Mouse (Mus musculus) CH12.LX (cell line): ENCODE measurements at regions not wholly inside any gene's neighbourhood (a gene's known extent, or its start where the extent isn't known, plus 50 kb on each side); places are given as distances from the start of the nearest gene placed in this dataset.
A peak's percentile ranks its signal among the peaks of the same experiment; 100 is the strongest.

Experiments
- DNase-seq: peaks from one replicate; pipeline ENCODE4 v3.0.0-alpha.2; 2013; ENCODE audit errors: extremely low read depth
- H3K27ac ChIP-seq: 2 replicates; pipeline ENCODE4 v1.5.1; 2012; ENCODE audit warnings: low read depth, mild to moderate bottlenecking, control low read depth, moderate library complexity; ENCODE audit not compliant: insufficient read depth
- H3K27me3 ChIP-seq: replicated peaks from 2 replicates; pipeline ENCODE3; 2012; ENCODE audit warnings: inconsistent platforms
- H3K36me3 ChIP-seq, 2 experiments: replicated peaks in 1 of 2; 2 replicates each; pipeline versions ENCODE3 to v1.6.1; 2012; ENCODE audit warnings: inconsistent platforms in 1 of 2, low read length in 1 of 2, mild to moderate bottlenecking in 1 of 2, mixed read lengths in 1 of 2, moderate library complexity in 1 of 2; ENCODE audit not compliant: control insufficient read depth in 1 of 2, insufficient read depth in 1 of 2
- H3K4me1 ChIP-seq, 2 experiments: 2 replicates each; pipeline ENCODE4 v1.6.1; 2012; ENCODE audit warnings: inconsistent platforms in 1 of 2, moderate library complexity in 1 of 2; ENCODE audit not compliant: insufficient read depth in 2 of 2, control insufficient read depth in 1 of 2
- H3K4me2 ChIP-seq: 2 replicates; pipeline ENCODE4 v1.6.1; 2012; ENCODE audit warnings: low read depth, mild to moderate bottlenecking, control low read depth; ENCODE audit not compliant: poor library complexity, insufficient read depth, severe bottlenecking
- H3K4me3 ChIP-seq, 3 experiments: fragments of 150-350 bp in 1 of 3; sonication (generic) in 1 of 3; replicated peaks in 1 of 3; 2 replicates each; pipeline versions ENCODE3 to v1.5.1; 2011 to 2012; ENCODE audit warnings: low read depth in 2 of 3, low read length in 2 of 3, mild to moderate bottlenecking in 2 of 3, moderate library complexity in 2 of 3, control low read depth in 1 of 3, improper control_type of control experiment in 1 of 3, inconsistent platforms in 1 of 3, mixed read lengths in 1 of 3; ENCODE audit not compliant: poor library complexity in 1 of 3
- H3K79me2 ChIP-seq: replicated peaks from 2 replicates; pipeline ENCODE4 v1.6.1; 2012; ENCODE audit warnings: mild to moderate bottlenecking, moderate library complexity; ENCODE audit not compliant: control insufficient read depth, poor library complexity, insufficient read depth, severe bottlenecking; ENCODE audit errors: extremely low read depth
- H3K9ac ChIP-seq: 2 replicates; pipeline ENCODE4 v1.6.1; 2012; ENCODE audit warnings: low read depth, mild to moderate bottlenecking, control low read depth, moderate library complexity; ENCODE audit not compliant: insufficient read depth
- H3K9me3 ChIP-seq: replicated peaks from 2 replicates; pipeline ENCODE3; 2012; ENCODE audit warnings: low read length, inconsistent platforms, mixed read lengths
- BHLHE40 ChIP-seq: IDR thresholded peaks from 2 replicates; pipeline ENCODE4 v1.6.1; 2011; ENCODE audit warnings: mild to moderate bottlenecking, low read depth, low read length, improper control_type of control experiment
- CHD1 ChIP-seq: IDR thresholded peaks from 2 replicates; pipeline ENCODE4 v1.6.1; 2012; ENCODE audit warnings: low read depth, low read length, improper control_type of control experiment, inconsistent platforms
- CTCF ChIP-seq, 2 experiments: IDR thresholded peaks in 1 of 2; conservative IDR thresholded peaks in 1 of 2; 2 replicates each; pipeline ENCODE4 v1.5.1; 2011 to 2012; ENCODE audit warnings: low read depth in 2 of 2, low read length in 2 of 2, improper control_type of control experiment in 1 of 2, inconsistent platforms in 1 of 2, mild to moderate bottlenecking in 1 of 2, moderate library complexity in 1 of 2
- E2F4 ChIP-seq: IDR thresholded peaks from 2 replicates; pipeline ENCODE4 v1.6.1; 2011; ENCODE audit warnings: low read depth, low read length, improper control_type of control experiment; ENCODE audit not compliant: insufficient replicate concordance
- EP300 ChIP-seq: IDR thresholded peaks from 2 replicates; pipeline ENCODE4 v1.6.1; 2011; ENCODE audit warnings: low read length, improper control_type of control experiment
- GABPA ChIP-seq: IDR thresholded peaks from 2 replicates; pipeline ENCODE4 v1.6.1; 2012; ENCODE audit warnings: low read depth, low read length, improper control_type of control experiment, inconsistent platforms; ENCODE audit not compliant: insufficient replicate concordance
- MAZ ChIP-seq: IDR thresholded peaks from 2 replicates; pipeline ENCODE4 v1.6.1; 2012; ENCODE audit warnings: low read depth, mild to moderate bottlenecking, inconsistent platforms, low read length, improper control_type of control experiment, moderate library complexity
- MEF2A ChIP-seq: IDR thresholded peaks from 2 replicates; pipeline ENCODE4 v1.6.1; 2014; ENCODE audit warnings: low read depth, mild to moderate bottlenecking, inconsistent platforms, low read length, improper control_type of control experiment, borderline replicate concordance
- NELFE ChIP-seq: IDR thresholded peaks from 2 replicates; pipeline ENCODE4 v1.6.1; 2011; ENCODE audit warnings: low read depth, low read length, improper control_type of control experiment
- NRF1 ChIP-seq: IDR thresholded peaks from 2 replicates; pipeline ENCODE4 v1.6.1; 2014; ENCODE audit warnings: low read depth, mild to moderate bottlenecking, inconsistent platforms, low read length, improper control_type of control experiment, moderate library complexity
- PAX5 ChIP-seq: IDR thresholded peaks from 2 replicates; pipeline ENCODE4 v1.6.1; 2012; ENCODE audit warnings: low read length, inconsistent platforms, mixed read lengths
- POLR2AphosphoS2 ChIP-seq: IDR thresholded peaks from 2 replicates; pipeline ENCODE4 v1.6.1; 2011; ENCODE audit warnings: low read depth, low read length, improper control_type of control experiment
- RAD21 ChIP-seq: IDR thresholded peaks from 2 replicates; pipeline ENCODE4 v1.6.1; 2011; ENCODE audit warnings: low read depth, mild to moderate bottlenecking, low read length, improper control_type of control experiment, moderate library complexity
- SIN3A ChIP-seq: IDR thresholded peaks from 2 replicates; pipeline ENCODE4 v1.6.1; 2012; ENCODE audit warnings: low read length, improper control_type of control experiment, inconsistent platforms
- SMC3 ChIP-seq: IDR thresholded peaks from 2 replicates; pipeline ENCODE4 v1.6.1; 2011; ENCODE audit warnings: low read depth, low read length, improper control_type of control experiment
- TBP ChIP-seq: conservative IDR thresholded peaks from 2 replicates; pipeline ENCODE4 v1.6.1; 2011; ENCODE audit warnings: low read depth, low read length, improper control_type of control experiment
- UBTF ChIP-seq: IDR thresholded peaks from 2 replicates; pipeline ENCODE4 v1.6.1; 2012; ENCODE audit warnings: low read depth, mild to moderate bottlenecking, inconsistent platforms, low read length, improper control_type of control experiment, moderate library complexity
- USF1 ChIP-seq: IDR thresholded peaks from 2 replicates; pipeline ENCODE4 v1.6.1; 2014; ENCODE audit warnings: low read depth, mild to moderate bottlenecking, inconsistent platforms, low read length, improper control_type of control experiment
- ZNF384 ChIP-seq: IDR thresholded peaks from 2 replicates; pipeline ENCODE4 v1.6.1; 2012; ENCODE audit warnings: low read depth, low read length, improper control_type of control experiment, inconsistent platforms
- dilution Hi-C: fragments of 300-500 bp; cut with MboI; formaldehyde crosslinking; loops from 2 replicates; pipeline ENCODE4 v1.14.3; 2020; ENCODE audit warnings: low sequenced_read_pairs; ENCODE audit not compliant: extremely low pct_unique_long_range_greater_than_20kb, extremely low pct_ligation_motif_present
- in situ Hi-C: fragments of 300-500 bp; cut with MboI; formaldehyde crosslinking; loops from 3 replicates; pipeline ENCODE4 v1.14.3; 2019; ENCODE audit warnings: low sequenced_read_pairs, low pct_ligation_motif_present, low pct_unique_long_range_greater_than_20kb, mixed read lengths

DNA sequence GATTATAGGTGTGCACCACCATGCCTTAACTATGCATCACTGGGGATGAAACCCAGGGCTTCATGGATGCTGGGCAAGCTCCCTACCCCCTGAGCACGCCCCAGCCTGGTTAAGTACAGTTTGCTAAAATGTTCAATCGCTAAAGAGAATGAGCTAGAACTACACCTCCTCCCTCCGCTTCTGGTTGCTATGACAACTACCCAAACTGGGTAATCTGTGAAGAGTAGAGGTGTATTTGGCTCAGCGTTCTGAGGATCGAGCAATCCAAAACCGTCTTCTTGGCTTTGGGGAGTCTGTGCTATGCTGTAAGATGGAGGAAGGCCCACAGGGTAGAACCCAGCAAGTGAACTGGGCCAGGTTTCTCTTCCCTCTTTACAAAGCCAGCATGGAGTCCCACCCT, 78.8 kb downstream of the Skor1 start:
- in situ Hi-C loops, result no loop called here
- Histone ChIP-seq H3K4me2 (no peak overlapping the region), H3K4me3 (no peak overlapping the region), H3K36me3 (no peaks in the 10 kb centered on the region), H3K9me3 (no peaks in the 10 kb centered on the region), H3K27me3 (no peaks in the 10 kb centered on the region), H3K27ac (no peak overlapping the region), H3K9ac (no peak overlapping the region), H3K79me2 (no peaks in the 10 kb centered on the region), H3K4me1 (peaks cover 0 to 14% of the 10 kb centered on the region in 2 experiments; a peak in 2 of 4 replicates)
- dilution Hi-C loops, result no loop called here
- no peak for DNase-seq
- no peak for TF ChIP-seq CTCF (conservative IDR thresholded peaks at IDR 0.05 in 1 of 2, IDR thresholded peaks at IDR 0.05 in 1 of 2; ENCODE audit: low read depth in 2 of 2, low read length in 2 of 2)
- no peak for TF ChIP-seq UBTF
- no peak for TF ChIP-seq MAZ
- TF ChIP-seq BHLHE40, result no peak
- TF ChIP-seq NELFE, result no peak
- no peak for TF ChIP-seq USF1
- TF ChIP-seq PAX5, result no peak
- no peak for TF ChIP-seq SIN3A
- no peak for TF ChIP-seq MEF2A
- no peak for TF ChIP-seq ZNF384
- TF ChIP-seq NRF1, result no peak

DNA sequence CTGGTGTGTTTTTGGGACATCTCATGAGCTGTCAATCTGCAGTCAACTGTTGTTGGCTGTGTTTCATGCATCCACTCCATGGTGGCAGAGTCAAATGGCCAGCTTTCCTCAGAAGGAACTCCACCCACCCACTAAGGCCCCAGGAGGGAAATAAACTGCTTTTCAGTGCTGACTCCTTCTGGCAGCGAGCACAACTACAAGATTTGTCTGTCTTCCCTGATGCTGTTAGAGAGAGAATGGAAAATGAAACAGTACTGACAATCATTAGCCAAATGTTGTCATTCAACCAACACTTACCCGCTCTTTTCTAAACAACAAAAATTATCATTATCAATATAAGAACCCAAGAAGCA, 79.3 kb upstream of the Pias1 start:
- DNase-seq, result no peak
- H3K9me3 ChIP-seq, result peaks cover 7% of the 10 kb centered on the region
- no peak overlapping the region for H3K9ac ChIP-seq
- H3K4me3 ChIP-seq, result no peak overlapping the region
- no peaks in the 10 kb centered on the region for H3K36me3 ChIP-seq
- TF ChIP-seq SMC3 (peak; percentile 48), MEF2A (no peak), POLR2AphosphoS2 (no peak), CTCF (conservative IDR thresholded peaks at IDR 0.05 in 1 of 2, IDR thresholded peaks at IDR 0.05 in 1 of 2; ENCODE audit: low read depth in 2 of 2, low read length in 2 of 2) (peak in 1 of 2 experiments; percentile 59; a peak in 2 of 4 replicates), RAD21 (peak; percentile 34)
- in situ Hi-C loops (no loop called here), dilution Hi-C loops (no loop called here)
- H3K4me1 ChIP-seq, result no peaks in the 10 kb centered on the region; a peak in 1 of 4 replicates
- no peaks in the 10 kb centered on the region for H3K79me2 ChIP-seq
- H3K27ac ChIP-seq, result no peak overlapping the region
- H3K4me2 ChIP-seq, result no peak overlapping the region
- H3K27me3 ChIP-seq, result no peaks in the 10 kb centered on the region

DNA sequence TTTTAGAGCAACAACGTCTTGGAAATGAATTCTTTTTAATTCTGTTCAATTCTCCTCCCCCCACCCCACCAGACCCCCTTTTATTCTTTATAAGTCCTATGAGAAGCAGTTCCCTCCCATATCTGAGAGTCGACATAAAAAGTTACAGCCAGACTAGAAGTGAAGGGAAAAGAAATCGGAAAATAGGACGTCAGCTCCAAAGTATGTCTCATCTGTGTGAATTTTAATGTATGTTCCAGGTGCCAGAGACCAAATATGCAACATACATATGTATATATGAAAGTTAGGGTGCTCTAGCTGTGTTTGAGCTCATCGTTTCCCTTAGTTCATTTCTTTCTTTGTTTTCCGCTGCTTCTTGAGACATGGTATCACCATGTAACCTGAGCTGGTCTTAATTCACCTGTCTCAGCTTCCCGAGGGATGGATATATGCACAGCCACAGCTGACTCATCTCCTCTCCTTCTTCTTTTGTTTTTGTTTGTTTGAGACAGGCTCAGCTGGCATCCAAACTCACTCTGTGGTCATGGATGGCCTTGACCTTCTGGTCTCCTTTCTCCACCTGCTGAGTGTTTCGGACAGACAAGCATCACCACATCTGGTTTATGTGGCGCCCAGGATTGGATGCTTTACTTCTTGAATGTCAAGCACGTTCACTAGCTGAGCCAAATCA, 78.8 kb upstream of the Pias1 start:
- Histone ChIP-seq H3K4me3 (no peak overlapping the region), H3K4me2 (no peak overlapping the region), H3K9ac (no peak overlapping the region), H3K4me1 (no peaks in the 10 kb centered on the region; a peak in 1 of 4 replicates), H3K27ac (no peak overlapping the region), H3K9me3 (peaks cover 7% of the 10 kb centered on the region), H3K79me2 (no peaks in the 10 kb centered on the region), H3K27me3 (no peaks in the 10 kb centered on the region), H3K36me3 (no peaks in the 10 kb centered on the region)
- in situ Hi-C loops, result no loop called here
- TF ChIP-seq BHLHE40 (no peak), CHD1 (no peak), SMC3 (no peak), EP300 (no peak), NELFE (no peak), UBTF (no peak), POLR2AphosphoS2 (no peak), CTCF (conservative IDR thresholded peaks at IDR 0.05 in 1 of 2, IDR thresholded peaks at IDR 0.05 in 1 of 2; ENCODE audit: low read depth in 2 of 2, low read length in 2 of 2) (no peak), PAX5 (no peak), E2F4 (no peak), GABPA (no peak), TBP (no peak), MAZ (no peak)
- no peak for DNase-seq
- dilution Hi-C loops, result no loop called here
